Mouse (Mus musculus) forebrain, postnatal 0 days (tissue): ENCODE measurements around the gene Setdb2. TPM values are rescaled to one million over a fixed set of nuclear protein-coding genes. Genes with fewer than 3 reads are reported as not detected.
A peak's percentile ranks its signal among the peaks of the same experiment; 100 is the strongest.
"Not testable (repeated sequence)": the region's sequence is repeated elsewhere in the genome, so short reads cannot be mapped to it uniquely, and the experiment has no call there.

Experiments
- ATAC-seq: fragments of 200-750 bp; cut with Nextera tagmentation; 2 replicates; pipeline ENCODE4 v1.8.0; 2017; ENCODE audit warnings: mild to moderate bottlenecking, moderate library complexity
- DNase-seq: peaks from one replicate; pipeline ENCODE4 v3.0.0-alpha.2; 2015
- H3K27ac ChIP-seq: fragments of 300-500 bp; sonication (generic); 2 replicates; pipeline ENCODE4 v1.5.1; 2014; ENCODE audit warnings: low read depth, mild to moderate bottlenecking, antibody characterized with exemption, low read length, moderate library complexity, mixed read lengths
- H3K27me3 ChIP-seq: fragments of 300-500 bp; sonication (generic); 2 replicates; pipeline ENCODE4 v1.6.1; 2014; ENCODE audit warnings: mild to moderate bottlenecking, low read length, mixed read lengths; ENCODE audit not compliant: insufficient read depth
- H3K36me3 ChIP-seq: fragments of 300-500 bp; sonication (generic); 2 replicates; pipeline ENCODE4 v1.6.1; 2014; ENCODE audit warnings: mild to moderate bottlenecking, moderate library complexity; ENCODE audit not compliant: insufficient read depth
- H3K4me1 ChIP-seq: fragments of 300-500 bp; sonication (generic); 2 replicates; pipeline ENCODE4 v1.6.1; 2014; ENCODE audit warnings: antibody characterized with exemption; ENCODE audit not compliant: insufficient read depth
- H3K4me2 ChIP-seq: fragments of 300-500 bp; sonication (generic); 2 replicates; pipeline ENCODE4 v1.6.1; 2014; ENCODE audit warnings: low read depth, mild to moderate bottlenecking, moderate library complexity
- H3K4me3 ChIP-seq: fragments of 300-500 bp; sonication (generic); 2 replicates; pipeline ENCODE4 v1.5.1; 2014; ENCODE audit warnings: low read depth, low read length, mixed read lengths
- H3K9ac ChIP-seq: fragments of 300-500 bp; sonication (generic); 2 replicates; pipeline ENCODE4 v1.6.1; 2014; ENCODE audit warnings: mild to moderate bottlenecking
- H3K9me3 ChIP-seq: fragments of 300-500 bp; sonication (generic); 2 replicates; pipeline ENCODE4 v1.6.1; 2016; ENCODE audit warnings: low read length
- CTCF ChIP-seq: sonication (generic); IDR thresholded peaks from 2 replicates; pipeline ENCODE4 v1.5.1; 2016; ENCODE audit warnings: antibody characterized with exemption, control low read depth, low read depth
- WGBS: fragments of 180-500 bp; shearing (Covaris S2); extraction: QIAGEN DNeasy Blood & Tissue Kit; methylation state at CpG from one replicate; pipeline ENCODE4 v1.1.7; 2014; 5-methylcytosine and 5-hydroxymethylcytosine counted together
- polyA plus RNA-seq: library from polyadenylated mRNA; unstranded; fragments of >200 nt; fragmentation: Nextera tagmentation; extraction: Ambion mirVana; gene quantifications from 2 replicates; pipeline ENCODE4 v1.2.1, GENCODE M21; 2015
- total RNA-seq: library from RNA; depleted of rRNA; stranded (reverse); fragments of >200 nt; gene quantifications from 2 replicates; pipeline ENCODE4 v1.2.3, GENCODE M21; 2014

Gene Setdb2
- total and polyA plus RNA-seq, 2 experiments from 2014 or later, result 5.2 to 7.9 TPM

- ATAC-seq (no peak), DNase-seq (no peak)
- no peak overlapping the region for H3K4me3 ChIP-seq
- no peak overlapping the region for H3K9ac ChIP-seq
- no peaks in the 10 kb centered on the region for H3K4me1 ChIP-seq
- no peak for TF ChIP-seq CTCF
- H3K4me2 ChIP-seq, result no peak overlapping the region
- no peaks in the 10 kb centered on the region for H3K27me3 ChIP-seq
- 90% methylated on average over 11 of the region's 11 CpGs for WGBS
- H3K9me3 ChIP-seq, result no peaks in the 10 kb centered on the region
- H3K27ac ChIP-seq, result no peak overlapping the region
- H3K36me3 ChIP-seq, result no peaks in the 10 kb centered on the region
These were observed 17.6 kb downstream of the Setdb2 start for GRCm38 (mm10) chr14:59422912-59423663.

GRCm38 (mm10) chr14:59418171-59418570, 22.5 kb downstream of the Setdb2 start:
- no peak for TF ChIP-seq CTCF
- Histone ChIP-seq H3K9me3 (no peaks in the 10 kb centered on the region), H3K27me3 (no peaks in the 10 kb centered on the region), H3K36me3 (no peaks in the 10 kb centered on the region), H3K4me1 (no peaks in the 10 kb centered on the region), H3K9ac (no peak overlapping the region), H3K4me3 (no peak overlapping the region), H3K27ac (no peak overlapping the region), H3K4me2 (no peak overlapping the region)
- no peak for DNase-seq
- WGBS, result 95% methylated on average over 4 of the region's 4 CpGs
- no peak for ATAC-seq

DNA sequence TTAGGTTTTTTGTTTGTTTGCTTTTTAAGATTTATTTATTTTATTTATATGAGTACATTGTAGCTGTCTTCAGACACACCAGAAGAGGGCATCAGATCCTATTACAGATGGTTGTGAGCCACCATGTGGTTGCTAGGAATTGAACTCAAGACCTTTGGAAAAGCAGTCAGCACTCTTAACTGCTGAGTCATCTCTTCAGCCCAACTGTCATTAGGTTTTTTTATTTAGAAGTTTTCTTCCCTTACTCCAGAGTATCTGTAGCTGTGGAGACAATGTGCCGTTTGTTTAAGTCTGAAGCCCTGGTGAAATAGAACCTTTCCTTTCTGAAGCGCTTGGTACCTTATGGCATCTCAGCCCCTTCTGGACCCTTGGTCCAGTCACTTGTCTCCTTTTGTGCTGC, 25.7 kb downstream of the Setdb2 start:
- H3K27me3 ChIP-seq, DNase-seq, H3K9ac ChIP-seq, H3K4me3 ChIP-seq, ATAC-seq, H3K36me3 ChIP-seq, H3K4me2 ChIP-seq, H3K4me1 ChIP-seq, H3K9me3 ChIP-seq, H3K27ac ChIP-seq: not testable (repeated sequence)
- 97% methylated on average over 2 of the region's 2 CpGs for WGBS

DNA sequence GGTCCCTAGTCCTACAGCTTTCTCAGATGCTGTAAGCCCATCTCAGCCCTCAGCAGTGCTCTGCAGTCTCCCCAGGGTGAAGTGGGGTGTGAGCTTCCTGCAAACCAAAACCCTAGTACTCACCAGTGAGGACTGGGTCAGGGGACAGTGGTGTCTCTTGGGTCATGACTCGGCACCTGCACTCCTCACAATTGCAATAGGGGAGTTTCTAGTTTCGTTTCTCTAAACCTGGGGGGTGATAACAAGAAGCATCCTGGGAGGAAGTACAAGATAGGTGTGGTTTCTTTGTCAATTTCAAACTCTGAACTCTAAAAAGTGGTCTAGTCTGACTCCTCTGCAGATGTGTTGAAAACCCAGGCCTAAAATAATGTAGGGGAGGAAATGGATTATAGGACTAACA, 43.7 kb downstream of the Setdb2 start:
- H3K36me3 ChIP-seq, result no peaks in the 10 kb centered on the region
- H3K4me2 ChIP-seq, result no peak overlapping the region
- no peak for TF ChIP-seq CTCF
- DNase-seq (no peak), ATAC-seq (no peak)
- no peak overlapping the region for H3K27ac ChIP-seq
- no peak overlapping the region for H3K9ac ChIP-seq
- no peak overlapping the region for H3K4me3 ChIP-seq
- no peaks in the 10 kb centered on the region for H3K27me3 ChIP-seq
- H3K4me1 ChIP-seq, result no peaks in the 10 kb centered on the region
- WGBS, result 85% methylated on average over 2 of the region's 2 CpGs
- no peaks in the 10 kb centered on the region for H3K9me3 ChIP-seq

GRCm38 (mm10) chr14:59395281-59395680, 45.4 kb downstream of the Setdb2 start, which contains the start of gene Phf11c:
Gene Phf11c, minus strand, starts transcription at chr14:59395381.
- 86% methylated on average over 3 of the region's 3 CpGs for WGBS
- no peak within 1 kb of the TSS for H3K4me2 ChIP-seq
- TF ChIP-seq CTCF, result no peak
- H3K4me3 ChIP-seq, result no peak within 1 kb of the TSS
- H3K9ac ChIP-seq, result no peak within 1 kb of the TSS
- ATAC-seq, result no peak
- H3K4me1 ChIP-seq, result no peaks in the 10 kb centered on the region
- H3K36me3 ChIP-seq, result no peaks in the 10 kb centered on the region
- no peaks in the 10 kb centered on the region for H3K9me3 ChIP-seq
- DNase-seq, result no peak
- H3K27ac ChIP-seq, result no peak within 1 kb of the TSS
- H3K27me3 ChIP-seq, result no peaks in the 10 kb centered on the region

DNA sequence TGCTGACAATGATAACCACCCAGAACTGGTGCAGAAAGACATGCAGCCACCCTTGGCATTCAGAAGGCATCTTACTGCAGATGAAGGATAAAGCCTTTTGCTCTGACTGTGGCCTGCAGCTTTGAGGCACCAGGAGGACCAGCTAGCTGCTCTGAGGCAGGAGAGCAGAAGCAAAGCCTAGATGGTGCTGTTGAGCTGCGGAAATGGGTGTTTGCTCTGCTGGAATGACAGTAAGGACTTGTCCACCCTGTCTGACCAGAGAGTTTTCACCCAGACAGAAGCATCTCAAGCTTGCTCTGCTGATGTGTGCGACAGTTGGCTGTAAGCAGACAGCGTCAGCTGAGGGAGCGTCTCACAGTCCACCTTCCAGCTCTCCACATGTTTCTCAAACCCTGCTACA, 50.5 kb downstream of the Setdb2 start:
- not testable (repeated sequence) for H3K27ac ChIP-seq, DNase-seq, H3K4me3 ChIP-seq, H3K4me1 ChIP-seq, H3K27me3 ChIP-seq, H3K4me2 ChIP-seq, H3K36me3 ChIP-seq, H3K9me3 ChIP-seq, H3K9ac ChIP-seq
- TF ChIP-seq CTCF, result peak; percentile 23; the same call in 1 of the 2 replicates
- peak; percentile 36; the same call in 1 of the 2 replicates for ATAC-seq
- 79% methylated on average over 4 of the region's 4 CpGs for WGBS

DNA sequence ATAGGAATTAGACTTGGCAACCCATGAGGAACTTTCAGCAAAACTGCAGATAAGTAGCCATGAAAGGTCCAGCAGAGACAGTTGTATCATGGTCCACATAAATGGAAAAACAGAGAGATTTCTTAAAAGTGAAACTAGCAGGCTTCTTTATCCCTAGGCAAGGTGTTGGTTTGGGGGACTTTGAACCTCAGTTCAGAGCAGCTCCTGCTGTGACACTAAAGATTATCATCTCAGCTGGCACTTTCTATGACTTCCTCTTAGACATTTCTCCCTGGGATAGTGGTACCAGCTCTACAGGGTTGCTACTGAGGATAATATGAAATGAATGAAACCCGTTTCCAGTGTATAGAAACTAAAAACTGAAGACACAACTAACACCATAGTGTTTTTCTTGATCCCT, 51.2 kb downstream of the Setdb2 start:
- Histone ChIP-seq H3K4me1 (no peaks in the 10 kb centered on the region), H3K27ac (no peak overlapping the region), H3K9me3 (no peaks in the 10 kb centered on the region), H3K4me3 (no peak overlapping the region), H3K27me3 (no peaks in the 10 kb centered on the region), H3K4me2 (no peak overlapping the region), H3K9ac (no peak overlapping the region), H3K36me3 (no peaks in the 10 kb centered on the region)
- 69% methylated on average over 1 of the region's 1 CpGs for WGBS
- DNase-seq (no peak), ATAC-seq (no peak)
- TF ChIP-seq CTCF, result no peak
